Mouse (Mus musculus): Measurements from ENCODE around the gene Swsap1. TPM values are rescaled to one million over a fixed set of nuclear protein-coding genes. Genes with fewer than 3 reads are reported as not detected.

Gene Swsap1
- total RNA-seq (2014; rRNA removed) = 4.1 and 5.3 TPM in 2 replicates
- 4.7 and 5.2 TPM in 2 replicates for polyA plus RNA-seq (2012; rRNA removed)

- H3K4me3 ChIP-seq (ENCODE audit: insufficient read depth, low read depth, low read length) = peak within 1 kb of the TSS; percentile 63
- TF ChIP-seq POLR2A (IDR thresholded peaks at IDR 0.05; ENCODE audit: extremely low read depth, insufficient read depth, low read length) = 0 out of 2 replicates have a peak, but pooled peaks have one; percentile 22
- TF ChIP-seq CTCF (IDR thresholded peaks at IDR 0.05; ENCODE audit: low read depth, low read length) = no peak
- WGBS = under 1% methylated on average over 54 of the region's 54 CpGs
- peak within 1 kb of the TSS; percentile 82 for H3K27ac ChIP-seq (replicated peaks; ENCODE audit: insufficient read depth, low read depth, low read length)
- H3K27me3 ChIP-seq (ENCODE audit: control insufficient read depth, insufficient read depth, low read length) = no peaks in the 10 kb centered on the region
- H3K79me2 ChIP-seq (ENCODE audit: control insufficient read depth, insufficient read depth, low read length) = no peaks in the 10 kb centered on the region
- peak within 1 kb of the TSS; percentile 73 for H3K9ac ChIP-seq (ENCODE audit: low read depth, low read length)
- H3K36me3 ChIP-seq (ENCODE audit: control insufficient read depth, insufficient read depth, low read length) = no peaks in the 10 kb centered on the region
- peak; percentile 89 for DNase-seq (ENCODE audit: extremely low read depth, low read depth, low spot score)
- H3K4me1 ChIP-seq (ENCODE audit: control insufficient read depth, insufficient read depth, low read length) = no peaks in the 10 kb centered on the region
These were observed at the start of gene Swsap1 for GRCm38 (mm10) chr9:21955570-21956281. Gene Swsap1 (plus strand): TSS chr9:21955755.

DNA sequence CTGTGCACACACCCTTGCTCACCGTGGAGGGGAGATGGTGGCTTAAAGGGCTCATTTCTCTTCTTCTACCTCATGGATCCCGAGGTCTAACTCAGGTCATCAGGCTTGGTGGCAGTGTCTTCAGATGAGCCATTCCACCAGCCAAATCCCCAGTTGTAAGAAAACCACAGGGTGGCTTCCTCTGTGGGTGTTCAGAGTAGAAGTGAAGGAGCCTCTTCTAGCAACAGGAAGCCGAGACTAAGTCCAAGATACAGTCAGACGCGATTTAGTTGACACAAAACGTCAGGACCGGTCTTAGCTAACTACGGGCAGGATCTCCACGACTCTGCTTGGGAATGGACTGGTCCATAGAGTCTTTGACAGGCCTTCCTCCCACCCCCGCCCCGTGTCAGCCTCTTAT, 47.3 kb upstream of the Swsap1 start:
- H3K27ac ChIP-seq (replicated peaks; ENCODE audit: insufficient read depth, low read depth, low read length) = no peak overlapping the region
- no peak overlapping the region for H3K9ac ChIP-seq (ENCODE audit: low read depth, low read length)
- H3K36me3 ChIP-seq (ENCODE audit: control insufficient read depth, insufficient read depth, low read length) = no peaks in the 10 kb centered on the region
- no peaks in the 10 kb centered on the region for H3K27me3 ChIP-seq (ENCODE audit: control insufficient read depth, insufficient read depth, low read length)
- no peak for DNase-seq (ENCODE audit: extremely low read depth, low read depth, low spot score)
- no peak overlapping the region for H3K4me3 ChIP-seq (ENCODE audit: insufficient read depth, low read depth, low read length)
- no peaks in the 10 kb centered on the region for H3K79me2 ChIP-seq (ENCODE audit: control insufficient read depth, insufficient read depth, low read length)
- H3K4me1 ChIP-seq (ENCODE audit: control insufficient read depth, insufficient read depth, low read length) = no peaks in the 10 kb centered on the region
- TF ChIP-seq POLR2A (IDR thresholded peaks at IDR 0.05; ENCODE audit: extremely low read depth, insufficient read depth, low read length) (no peak), CTCF (IDR thresholded peaks at IDR 0.05; ENCODE audit: low read depth, low read length) (no peak)
- 70% methylated on average over 11 of the region's 11 CpGs for WGBS

DNA sequence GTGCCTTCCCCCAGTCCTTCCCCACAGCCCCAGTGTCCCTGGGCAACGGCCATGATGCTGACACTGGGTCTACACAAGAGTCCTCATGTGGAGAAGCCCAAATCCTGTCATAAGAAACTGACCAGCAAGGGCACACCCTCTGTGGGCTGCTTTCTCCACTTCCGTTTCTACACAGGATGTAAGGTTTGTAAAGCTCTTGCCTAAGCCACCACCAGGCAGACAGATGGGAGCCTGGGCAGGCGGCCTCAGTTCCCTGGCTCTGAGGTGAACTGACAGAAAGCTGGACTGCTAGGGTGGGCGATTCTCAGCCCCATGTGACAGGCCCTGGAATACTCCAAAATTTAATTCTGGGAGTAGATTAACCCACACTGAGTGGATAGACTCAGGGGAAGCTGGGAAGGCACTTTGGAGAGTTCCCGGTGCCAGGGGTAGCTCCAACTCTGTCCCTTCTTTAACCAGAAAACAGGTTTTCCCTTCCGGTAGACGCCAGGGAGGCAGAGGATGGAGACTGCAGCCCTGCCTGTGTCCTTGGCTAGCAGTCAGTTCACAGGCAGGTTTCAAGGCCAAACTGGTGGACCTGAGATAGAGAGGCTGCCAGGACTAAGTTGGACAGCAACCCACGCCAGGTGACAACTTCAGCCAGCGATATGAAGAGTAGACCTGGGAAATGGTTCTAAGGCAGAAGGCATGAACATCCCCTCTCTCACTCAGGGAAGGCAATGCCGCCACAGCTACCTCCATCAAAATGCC, 45.9 kb upstream of the Swsap1 start:
- Histone ChIP-seq H3K79me2 (ENCODE audit: control insufficient read depth, insufficient read depth, low read length) (no peaks in the 10 kb centered on the region), H3K9ac (ENCODE audit: low read depth, low read length) (no peak overlapping the region), H3K4me1 (ENCODE audit: control insufficient read depth, insufficient read depth, low read length) (no peaks in the 10 kb centered on the region), H3K27ac (replicated peaks; ENCODE audit: insufficient read depth, low read depth, low read length) (no peak overlapping the region), H3K4me3 (ENCODE audit: insufficient read depth, low read depth, low read length) (no peak overlapping the region), H3K27me3 (ENCODE audit: control insufficient read depth, insufficient read depth, low read length) (no peaks in the 10 kb centered on the region), H3K36me3 (ENCODE audit: control insufficient read depth, insufficient read depth, low read length) (no peaks in the 10 kb centered on the region)
- DNase-seq (ENCODE audit: extremely low read depth, low read depth, low spot score) = no peak
- TF ChIP-seq POLR2A (IDR thresholded peaks at IDR 0.05; ENCODE audit: extremely low read depth, insufficient read depth, low read length) (no peak), CTCF (IDR thresholded peaks at IDR 0.05; ENCODE audit: low read depth, low read length) (no peak)
- WGBS = 82% methylated on average over 10 of the region's 10 CpGs

GRCm38 (mm10) chr9:21916851-21917492, 38.6 kb upstream of the Swsap1 start:
- no peak overlapping the region for H3K27ac ChIP-seq (replicated peaks; ENCODE audit: insufficient read depth, low read depth, low read length)
- H3K4me1 ChIP-seq (ENCODE audit: control insufficient read depth, insufficient read depth, low read length) = peaks cover 5% of the 10 kb centered on the region; the same call in 1 of the 2 replicates
- no peaks in the 10 kb centered on the region for H3K36me3 ChIP-seq (ENCODE audit: control insufficient read depth, insufficient read depth, low read length)
- no peaks in the 10 kb centered on the region for H3K27me3 ChIP-seq (ENCODE audit: control insufficient read depth, insufficient read depth, low read length)
- H3K9ac ChIP-seq (ENCODE audit: low read depth, low read length) = no peak overlapping the region
- no peak overlapping the region; the same call in 1 of the 2 replicates for H3K4me3 ChIP-seq (ENCODE audit: insufficient read depth, low read depth, low read length)
- WGBS = 44% methylated on average over 3 of the region's 3 CpGs
- TF ChIP-seq POLR2A (IDR thresholded peaks at IDR 0.05; ENCODE audit: extremely low read depth, insufficient read depth, low read length) (no peak), CTCF (IDR thresholded peaks at IDR 0.05; ENCODE audit: low read depth, low read length) (no peak)
- H3K79me2 ChIP-seq (ENCODE audit: control insufficient read depth, insufficient read depth, low read length) = no peaks in the 10 kb centered on the region
- no peak for DNase-seq (ENCODE audit: extremely low read depth, low read depth, low spot score)

- H3K9ac ChIP-seq (ENCODE audit: low read depth, low read length) = peak overlapping the region; percentile 81
- H3K79me2 ChIP-seq (ENCODE audit: control insufficient read depth, insufficient read depth, low read length) = no peaks in the 10 kb centered on the region
- peaks cover 2% of the 10 kb centered on the region; the same call in 1 of the 2 replicates for H3K36me3 ChIP-seq (ENCODE audit: control insufficient read depth, insufficient read depth, low read length)
- H3K27ac ChIP-seq (replicated peaks; ENCODE audit: insufficient read depth, low read depth, low read length) = peak overlapping the region; percentile 49
- H3K4me1 ChIP-seq (ENCODE audit: control insufficient read depth, insufficient read depth, low read length) = peaks cover 5% of the 10 kb centered on the region; the same call in 1 of the 2 replicates
- H3K4me3 ChIP-seq (ENCODE audit: insufficient read depth, low read depth, low read length) = peak overlapping the region; percentile 75
- TF ChIP-seq CTCF (IDR thresholded peaks at IDR 0.05; ENCODE audit: low read depth, low read length) (no peak), POLR2A (IDR thresholded peaks at IDR 0.05; ENCODE audit: extremely low read depth, insufficient read depth, low read length) (no peak)
- H3K27me3 ChIP-seq (ENCODE audit: control insufficient read depth, insufficient read depth, low read length) = no peaks in the 10 kb centered on the region
- WGBS = 1% methylated on average over 35 of the region's 35 CpGs
- no peak for DNase-seq (ENCODE audit: extremely low read depth, low read depth, low spot score)
These were observed 38.0 kb upstream of the Swsap1 start for GRCm38 (mm10) chr9:21917493-21918034.

Data from liver, adult 2 months (tissue).